Mouse (Mus musculus): ENCODE data around the gene Mthfd1.
A peak's percentile ranks its signal among the peaks of the same experiment; 100 is the strongest.
"Not testable (repeated sequence)": the region's sequence is repeated elsewhere in the genome, so short reads cannot be mapped to it uniquely, and the experiment has no call there.

The Mthfd1 gene

DNA sequence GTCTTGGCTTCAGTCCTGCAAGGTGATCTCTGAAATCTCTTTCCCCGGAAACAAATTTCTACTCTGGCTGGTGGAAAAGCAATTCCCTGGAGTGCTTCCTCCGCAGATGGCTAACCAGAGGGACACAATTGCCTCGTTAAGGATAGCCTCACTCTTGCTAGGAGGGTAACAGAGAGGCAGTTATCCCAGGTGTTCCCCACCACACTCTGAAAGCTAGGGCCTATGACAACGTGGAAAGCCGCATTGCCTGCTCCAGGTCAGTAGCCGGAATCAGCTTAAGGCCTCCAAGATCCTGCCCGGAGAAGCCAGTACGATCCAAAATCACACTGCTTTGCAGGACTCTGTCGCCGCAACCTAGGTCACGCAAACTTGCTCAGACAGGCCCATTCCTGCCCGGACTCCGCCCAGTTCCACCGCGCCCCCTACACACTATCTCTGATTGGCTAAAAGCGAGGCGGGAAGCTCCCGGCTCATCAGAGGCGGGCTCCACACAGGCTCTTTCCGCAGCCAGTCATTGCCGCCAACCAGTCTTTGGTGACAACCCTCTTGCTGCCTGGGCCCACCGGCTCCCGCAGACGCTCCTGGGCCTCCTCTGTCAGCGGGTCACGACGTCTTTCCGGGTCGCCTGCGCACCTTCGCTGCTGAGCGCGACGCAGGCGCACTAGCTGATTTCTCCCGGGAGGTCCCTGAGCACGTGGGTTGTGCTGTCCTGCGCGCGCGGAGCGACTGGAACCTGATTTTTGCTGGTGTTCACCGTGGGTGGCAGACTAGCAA is at the start of gene Mthfd1:
Gene Mthfd1, plus strand, starts transcription at position 574 of the 774 bp plus-strand sequence.
- DNase-seq (ENCODE audit: extremely low spot score): peak; percentile 92

DNA sequence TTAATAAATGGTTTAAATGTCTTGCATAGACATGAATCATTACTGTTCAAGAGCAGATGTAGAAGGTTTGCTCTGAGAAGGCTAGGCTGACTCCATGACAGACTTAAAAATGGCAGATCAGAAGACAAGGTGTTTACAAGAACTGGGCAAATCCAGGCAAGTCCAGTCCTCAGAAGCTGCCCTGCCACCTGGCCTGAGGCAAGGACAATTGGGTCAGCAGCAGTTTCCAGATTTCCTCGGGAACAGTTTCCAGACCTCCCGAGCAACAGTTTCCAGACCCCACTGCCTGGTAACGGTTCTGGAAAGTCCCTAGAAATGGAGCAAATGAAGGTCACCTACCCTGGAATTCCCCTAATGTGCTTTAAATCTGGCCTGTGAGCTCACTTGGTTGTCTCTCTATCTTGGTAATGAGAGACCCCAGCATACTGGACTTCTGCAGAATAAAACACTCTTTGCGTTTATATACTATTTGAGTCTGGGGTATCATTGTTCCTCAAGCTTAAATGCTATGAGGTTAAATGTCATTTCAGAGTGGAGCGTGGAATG is 45.6 kb upstream of the Mthfd1 start:
- no peak for DNase-seq (ENCODE audit: extremely low spot score)

DNA sequence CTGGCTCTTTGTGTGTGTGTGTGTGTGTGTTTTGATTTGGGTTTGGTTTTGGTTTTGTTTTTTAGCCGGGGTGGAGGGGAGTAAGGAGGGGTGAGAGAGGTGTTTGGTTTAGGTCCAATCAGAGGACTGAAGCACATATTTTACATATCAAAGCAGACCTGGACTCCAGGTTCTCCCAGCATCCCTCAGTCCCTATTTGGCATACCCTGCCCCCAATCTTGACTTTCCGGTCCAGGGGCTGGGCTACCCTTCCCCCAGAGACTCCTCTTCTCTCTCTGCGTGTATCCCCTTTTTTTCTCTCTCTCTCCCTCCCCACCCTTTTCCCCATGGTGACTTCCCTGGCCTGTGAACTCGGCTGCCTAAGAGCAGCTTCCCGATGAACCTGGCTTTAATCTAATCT is 40.0 kb upstream of the Mthfd1 start:
- no peak for DNase-seq (ENCODE audit: extremely low spot score)

DNA sequence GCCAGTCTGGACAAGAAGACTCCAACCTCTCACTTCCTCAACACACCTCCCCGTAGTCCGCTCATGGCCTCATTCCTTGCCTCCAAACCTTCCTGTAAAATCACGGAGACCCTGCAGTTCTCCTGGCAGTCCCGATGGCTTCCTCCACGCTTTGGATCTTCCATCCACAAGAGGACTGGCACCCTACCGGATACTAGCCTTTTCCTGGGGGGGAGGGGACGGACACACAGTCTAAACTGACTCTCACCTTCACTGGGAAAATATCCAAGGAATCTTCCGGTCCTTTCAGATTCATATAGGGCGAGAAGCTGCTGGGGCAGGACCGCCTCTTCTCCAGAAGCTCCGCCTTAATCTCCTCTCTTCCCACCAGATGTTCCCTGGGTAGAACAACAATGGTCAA is 38.4 kb upstream of the Mthfd1 start:
- DNase-seq (ENCODE audit: extremely low spot score): no peak

DNA sequence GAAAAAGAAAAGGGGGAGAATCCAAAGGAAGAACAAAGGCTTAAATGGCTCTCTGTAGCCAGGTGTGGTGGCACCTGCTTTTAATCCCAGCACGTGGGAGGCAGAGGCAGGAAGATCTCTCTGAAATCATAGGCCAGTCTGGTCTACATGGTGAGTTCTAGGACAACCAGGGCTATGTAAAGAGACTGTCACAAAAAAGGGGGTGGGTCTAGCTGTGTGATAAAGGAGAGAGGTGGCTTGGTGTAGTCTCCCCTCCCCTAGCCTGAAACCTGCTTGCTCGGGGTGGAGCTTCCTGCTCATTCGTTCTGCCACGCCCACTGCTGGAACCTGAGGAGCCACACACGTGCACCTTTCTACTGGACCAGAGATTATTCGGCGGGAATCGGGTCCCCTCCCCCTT is 33.0 kb upstream of the Mthfd1 start:
- not testable (repeated sequence) for DNase-seq (ENCODE audit: extremely low spot score)

DNA sequence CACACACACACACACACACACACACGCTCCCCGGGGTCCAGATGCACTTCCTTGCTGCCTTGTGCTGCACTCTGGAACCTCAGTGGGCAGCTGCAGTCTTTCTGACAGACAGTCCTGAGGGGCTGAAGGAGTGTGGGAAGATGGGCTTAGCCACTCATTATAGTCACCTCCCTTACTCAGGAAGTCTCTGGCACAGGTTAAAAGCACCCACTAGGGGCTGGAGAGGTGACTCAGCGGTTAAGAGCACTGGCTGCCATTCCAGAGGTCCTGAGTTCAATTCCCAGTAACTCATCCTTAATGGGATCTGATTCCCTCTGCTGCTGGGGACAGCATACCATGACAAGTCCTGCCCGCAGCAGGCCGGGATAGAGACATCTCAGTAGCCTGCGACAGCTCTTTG is 24.5 kb upstream of the Mthfd1 start:
- DNase-seq (ENCODE audit: extremely low spot score): no peak

DNA sequence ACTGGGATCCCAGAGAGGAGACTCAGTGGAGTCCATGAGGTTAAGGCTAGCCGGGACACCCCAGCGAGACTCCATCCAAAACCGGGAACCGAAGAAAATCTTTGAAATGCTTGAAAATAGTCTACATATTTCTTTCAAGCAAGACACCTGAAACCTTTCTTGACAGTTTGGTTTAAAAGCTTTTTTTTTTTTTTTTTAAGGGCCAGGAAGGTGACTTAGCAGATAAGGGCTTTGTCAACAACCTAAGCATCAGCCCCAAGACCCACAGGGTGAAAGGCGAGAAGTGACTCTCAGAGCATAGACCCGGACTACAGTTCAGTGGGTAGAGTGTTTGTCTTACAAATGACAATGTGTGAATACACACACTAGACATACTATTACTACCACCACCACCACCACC is 19.8 kb upstream of the Mthfd1 start:
- DNase-seq (ENCODE audit: extremely low spot score): no peak

DNA sequence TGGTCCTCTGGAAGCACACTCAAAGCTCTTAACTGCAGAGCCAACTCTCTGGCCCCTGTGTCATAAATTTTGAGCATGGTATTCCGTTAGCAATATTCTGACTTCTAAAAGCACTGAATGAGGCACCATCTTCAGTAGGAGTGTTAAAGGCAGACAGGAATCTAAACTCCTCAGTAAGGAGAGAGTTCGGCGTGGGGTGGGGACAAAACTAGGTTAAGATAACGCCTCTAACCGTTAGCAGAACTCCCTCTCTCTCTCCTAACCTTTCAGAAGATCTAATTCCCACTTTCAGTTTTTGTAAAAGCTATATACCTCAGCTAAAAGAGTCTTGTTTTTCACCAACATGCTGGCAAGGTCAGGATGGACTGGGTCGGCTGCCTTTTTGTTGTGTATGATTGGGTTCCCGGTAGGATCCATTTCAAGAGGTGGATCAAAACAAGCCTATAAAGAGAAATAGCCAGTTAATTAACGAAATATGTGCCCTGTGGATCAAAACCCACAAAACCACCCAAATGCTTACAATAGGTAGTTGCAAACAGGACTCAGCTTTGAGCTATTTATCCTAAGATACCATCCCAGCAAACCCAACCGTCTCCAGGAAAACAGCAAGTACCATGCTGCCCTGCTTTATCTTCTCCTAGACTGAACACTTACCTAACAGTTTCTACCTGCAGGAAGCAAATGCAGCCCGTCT is 15.8 kb upstream of the Mthfd1 start:
- no peak for DNase-seq (ENCODE audit: extremely low spot score)

DNA sequence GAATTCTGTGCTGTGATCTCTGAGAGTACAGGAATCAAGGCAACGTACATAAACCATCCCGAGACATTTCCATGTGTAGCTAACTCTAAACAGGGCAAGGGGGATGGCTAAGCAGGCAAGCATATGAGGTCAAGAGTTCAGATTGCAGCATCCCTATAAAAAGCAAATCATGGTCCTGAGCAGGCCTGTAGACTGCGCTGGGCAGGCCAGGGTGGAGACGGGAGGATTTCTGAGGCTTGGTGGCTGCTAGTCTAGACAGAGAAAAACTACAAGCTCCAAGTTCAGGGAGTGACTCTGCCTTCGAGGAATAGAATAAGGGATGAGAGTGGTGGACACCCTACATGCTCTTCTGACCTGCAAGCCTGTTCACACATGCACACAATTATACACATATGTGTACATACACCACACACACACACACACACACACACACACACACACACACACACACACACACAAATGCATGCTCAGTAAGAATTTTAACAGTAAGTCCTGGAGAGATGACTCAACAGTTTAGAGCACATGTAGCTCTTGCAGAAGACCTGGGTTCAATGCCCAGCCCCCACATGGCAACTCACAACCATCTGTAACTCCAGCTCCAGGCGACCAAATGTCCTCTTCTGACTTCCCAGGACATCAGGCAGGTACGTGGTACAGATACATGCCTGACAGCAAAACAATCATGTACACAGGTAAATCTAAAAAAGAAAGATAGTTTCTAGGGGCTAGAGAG is 15.1 kb upstream of the Mthfd1 start:
- DNase-seq (ENCODE audit: extremely low spot score): no peak

DNA sequence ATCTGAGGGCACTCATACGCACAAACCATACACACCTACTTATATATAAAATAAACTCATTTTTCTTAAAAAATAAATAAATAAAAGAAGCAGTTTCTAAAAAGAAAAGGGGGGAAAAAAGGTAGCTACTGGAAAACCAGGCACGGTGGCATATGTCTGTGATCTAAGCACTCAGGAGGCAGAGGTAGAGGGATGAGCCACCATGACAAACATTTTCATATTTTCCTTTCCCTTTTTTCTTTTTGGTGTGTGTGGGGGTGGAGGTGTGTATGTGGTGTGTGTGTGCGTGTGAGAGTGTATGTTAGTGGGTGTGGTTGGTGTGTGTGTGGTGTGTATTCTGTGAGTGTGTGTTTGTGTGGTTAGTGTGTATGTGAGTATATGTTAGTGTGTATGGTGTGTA is 14.4 kb upstream of the Mthfd1 start:
- no peak for DNase-seq (ENCODE audit: extremely low spot score)

DNA sequence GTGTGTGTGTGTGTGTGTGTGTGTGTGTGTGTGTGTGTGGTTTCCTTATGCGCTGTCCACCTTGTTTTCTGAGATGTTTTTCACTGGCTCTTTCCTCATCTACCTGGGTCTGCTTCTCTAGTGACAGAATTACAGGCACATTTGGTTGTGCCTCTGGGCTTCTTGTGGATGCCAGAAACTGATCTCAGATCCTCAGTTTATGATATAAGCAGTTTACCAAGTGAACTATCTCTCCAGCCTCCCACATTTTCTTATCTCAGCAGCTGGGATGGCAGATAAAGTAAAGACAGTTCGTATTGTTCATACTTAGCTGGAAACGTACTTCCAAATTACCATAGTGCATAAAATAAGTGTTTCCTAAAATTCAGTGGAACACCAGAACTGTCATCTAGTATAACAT is 14.0 kb upstream of the Mthfd1 start:
- no peak for DNase-seq (ENCODE audit: extremely low spot score)

DNA sequence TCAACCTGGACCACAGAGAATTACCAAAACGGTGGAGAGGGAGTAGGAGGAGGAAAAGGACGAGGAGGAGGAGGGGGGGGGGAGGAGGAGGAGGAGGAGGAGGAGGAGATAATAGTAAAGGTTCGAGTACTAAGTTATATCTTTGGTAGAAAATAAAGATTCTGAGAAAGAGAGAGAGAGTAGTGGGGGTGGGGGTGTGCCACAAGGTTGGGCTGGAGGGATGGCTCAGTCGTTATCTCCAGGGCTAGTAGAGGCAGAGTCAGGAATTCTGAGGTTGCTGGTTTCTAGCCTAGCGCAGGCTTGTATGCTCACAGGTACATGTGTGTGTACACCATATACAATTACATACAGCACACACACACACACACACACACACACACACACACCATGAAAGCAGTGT is 13.3 kb upstream of the Mthfd1 start:
- DNase-seq (ENCODE audit: extremely low spot score): no peak

DNA sequence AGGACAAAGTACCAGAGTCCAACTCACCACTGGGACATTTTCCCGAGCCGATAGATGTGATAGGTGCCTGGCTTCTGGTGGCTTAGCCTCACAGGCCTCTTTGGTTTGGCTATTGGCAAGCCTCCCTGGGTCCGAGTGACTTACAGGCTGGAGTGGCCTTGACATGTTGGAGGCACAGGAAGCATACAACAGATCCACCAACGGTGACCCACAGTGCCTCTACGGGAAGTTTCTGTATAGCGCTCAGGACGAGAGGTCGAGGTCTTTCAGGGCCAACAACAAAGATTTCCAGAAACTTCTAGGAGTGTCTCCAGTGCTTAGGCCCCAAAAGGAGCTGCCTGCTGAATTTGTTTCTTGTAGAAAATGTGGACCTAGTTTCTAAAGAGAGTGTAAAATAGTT is 10.1 kb upstream of the Mthfd1 start:
- DNase-seq (ENCODE audit: extremely low spot score): no peak

DNA sequence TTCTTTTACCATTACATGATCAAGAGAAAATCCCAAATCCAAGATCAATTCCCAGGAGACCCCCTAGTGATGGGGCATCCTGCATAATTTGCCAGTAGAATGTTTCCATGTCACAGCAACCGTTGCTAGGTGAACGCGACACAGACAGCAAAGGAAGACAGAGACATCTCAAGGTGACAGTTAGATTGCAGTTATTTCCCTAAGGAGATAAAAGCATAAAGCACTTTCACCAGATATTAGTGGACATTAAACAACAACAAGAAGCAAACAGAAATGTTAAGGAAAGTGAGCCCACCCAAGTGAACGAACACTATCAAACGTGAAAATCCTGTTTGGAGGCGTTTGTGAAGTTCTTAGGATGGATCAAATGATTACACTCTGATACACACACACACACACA is 8.5 kb upstream of the Mthfd1 start, which contains the start of gene Tex21:
Gene Tex21, minus strand, starts transcription at position 101 of the 400 bp plus-strand sequence.
- DNase-seq (ENCODE audit: extremely low spot score): no peak

DNA sequence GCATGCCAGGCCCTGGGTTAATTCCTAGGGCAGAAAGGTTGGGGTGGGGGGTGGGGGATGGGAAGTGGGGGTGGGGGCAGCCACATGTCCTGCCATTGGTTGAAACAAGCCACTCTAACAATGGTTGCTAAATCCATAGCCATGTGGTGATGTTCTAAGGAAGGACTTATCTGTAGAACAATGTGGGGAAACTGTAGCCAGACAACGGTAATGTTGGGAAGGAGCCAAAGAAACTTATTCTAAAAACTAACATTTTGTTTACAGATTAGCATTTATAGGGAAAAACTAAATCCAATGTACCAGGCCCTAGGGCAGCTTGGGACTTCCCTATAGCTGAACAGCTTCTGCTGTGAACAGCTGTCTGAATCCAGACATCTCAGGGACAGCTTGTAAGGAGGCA is 2.0 kb upstream of the Mthfd1 start:
- no peak for DNase-seq (ENCODE audit: extremely low spot score)

DNA sequence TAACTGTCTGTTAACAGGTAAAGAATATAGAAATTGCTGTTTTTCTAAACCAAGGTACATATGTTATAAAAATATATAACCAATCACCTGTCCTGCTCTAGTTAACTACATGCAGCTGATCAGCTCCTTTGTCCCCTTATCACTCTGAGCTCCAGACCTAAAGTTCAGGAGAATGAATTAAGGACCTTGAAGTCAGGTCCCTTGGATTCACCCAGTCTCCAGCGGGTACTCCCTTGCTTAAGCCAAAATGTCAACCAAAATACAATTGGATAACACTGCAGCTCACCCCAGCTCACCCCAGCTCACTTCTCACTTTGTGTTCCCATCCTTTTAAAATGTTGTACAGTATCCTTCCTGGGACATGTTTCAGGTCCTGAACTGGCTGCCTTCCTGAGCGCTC is 1.5 kb upstream of the Mthfd1 start:
- no peak for DNase-seq (ENCODE audit: extremely low spot score)

DNA sequence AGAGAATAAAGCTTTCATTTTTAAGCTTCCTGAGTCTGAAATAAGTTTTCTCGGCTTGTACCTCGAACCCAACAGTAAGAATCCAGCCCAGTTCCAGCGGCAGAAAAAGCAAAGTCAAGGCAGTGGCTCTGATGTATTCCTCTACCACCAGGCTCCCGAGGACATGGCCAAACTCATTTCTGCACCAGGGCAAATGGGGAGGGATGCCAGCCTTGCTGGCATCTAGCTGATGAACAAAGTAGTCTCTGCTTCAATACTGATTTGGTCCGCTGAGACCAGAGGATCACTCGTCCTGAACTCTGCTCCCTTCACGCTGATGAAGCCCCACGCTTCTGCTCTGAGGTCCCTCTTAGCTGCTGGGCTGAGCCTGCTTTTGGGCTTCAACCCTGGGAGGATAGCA is 1.1 kb upstream of the Mthfd1 start:
- DNase-seq (ENCODE audit: extremely low spot score): no peak

DNA sequence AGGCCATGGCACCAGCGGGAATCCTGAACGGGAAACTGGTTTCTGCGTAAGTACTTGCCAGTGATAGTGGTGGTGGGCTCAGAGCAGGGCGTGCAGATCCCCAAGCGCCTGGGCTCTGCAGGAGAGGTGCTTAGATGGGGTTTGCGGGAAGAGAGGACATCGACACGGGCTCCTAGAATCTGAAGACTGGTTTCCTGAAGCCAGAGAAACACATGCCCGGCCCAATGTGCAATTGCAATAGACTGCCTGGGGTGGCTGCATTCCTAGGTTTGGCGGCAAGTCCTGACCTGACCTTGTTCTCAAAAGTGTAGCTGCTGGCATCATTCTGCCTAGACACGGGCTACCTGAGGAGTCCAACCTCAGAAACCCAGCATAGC is 389 bp downstream of the Mthfd1 start:
- DNase-seq (ENCODE audit: extremely low spot score): no peak

DNA sequence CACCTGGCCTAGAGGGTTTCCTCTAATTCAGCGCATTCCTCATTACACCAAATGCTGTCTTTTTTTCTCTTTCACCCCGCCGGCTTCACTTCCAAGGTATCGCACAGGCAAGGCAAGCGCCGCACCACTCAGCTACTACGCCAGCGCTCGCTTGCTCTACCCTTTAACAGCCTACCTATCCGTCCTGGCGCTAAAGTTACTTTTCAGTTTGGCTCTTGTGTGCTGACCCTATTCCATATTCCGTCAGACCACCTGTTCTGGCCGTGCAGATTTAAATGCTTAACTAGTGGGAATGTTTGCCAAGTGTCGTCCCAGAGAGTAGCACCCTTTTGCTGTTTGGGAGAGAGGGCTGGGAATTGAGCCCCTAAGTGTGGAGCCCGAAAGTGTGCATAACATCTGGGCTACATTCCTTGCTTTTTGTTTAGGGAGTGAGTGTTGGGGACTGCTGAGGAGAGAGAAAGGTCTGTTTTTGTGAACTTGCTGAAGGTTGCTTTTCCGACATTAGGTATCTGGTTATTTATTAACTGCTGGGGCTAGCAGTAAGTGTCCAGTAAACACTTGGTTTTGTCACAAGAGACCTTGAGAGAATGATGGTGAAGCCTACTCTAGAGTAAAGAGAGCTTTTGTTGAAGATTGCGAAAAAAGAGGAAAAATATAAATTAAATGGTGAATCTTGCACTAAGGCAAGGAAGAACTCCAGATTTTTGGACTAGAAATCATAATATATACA is 1.2 kb downstream of the Mthfd1 start:
- peak; percentile 37 for DNase-seq (ENCODE audit: extremely low spot score)

DNA sequence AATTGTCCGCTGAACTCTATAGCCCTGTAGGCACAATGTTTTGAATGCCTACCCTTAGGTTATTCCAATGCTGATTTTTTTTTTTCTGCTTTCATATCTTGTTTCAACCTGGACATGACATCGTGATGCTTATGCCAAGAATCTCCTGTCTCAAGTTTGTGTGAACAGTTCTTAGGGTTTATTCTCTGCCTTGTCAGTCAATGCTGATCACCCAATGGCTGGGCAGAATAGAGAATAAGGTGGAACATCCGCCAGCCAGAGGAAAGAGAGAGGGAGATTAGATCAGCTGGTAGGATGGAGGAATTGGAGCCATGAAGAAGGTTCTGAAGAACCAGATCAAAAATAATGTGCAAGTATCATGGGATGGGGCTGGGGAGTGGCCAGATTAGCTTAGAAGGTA is 5.6 kb downstream of the Mthfd1 start:
- DNase-seq (ENCODE audit: extremely low spot score): no peak

DNA sequence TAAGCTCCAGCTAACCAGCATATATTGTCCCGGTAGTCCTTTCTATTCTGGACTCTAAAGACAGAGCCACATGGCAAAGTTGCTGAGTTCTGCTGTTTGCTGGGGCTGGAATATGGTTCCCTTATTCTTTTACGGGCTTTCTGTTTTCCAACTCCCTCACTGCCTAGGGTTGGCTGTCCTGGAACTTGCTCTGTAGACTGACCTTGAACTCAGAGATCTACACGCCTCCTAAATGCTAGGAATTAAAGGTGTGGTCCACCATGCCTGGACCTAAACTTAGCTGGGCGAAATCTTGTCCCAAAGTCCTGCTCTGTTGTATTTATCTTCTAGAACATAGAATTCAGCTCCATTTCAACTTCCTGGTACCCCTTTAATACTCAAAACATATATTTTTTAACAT is 6.5 kb downstream of the Mthfd1 start:
- DNase-seq (ENCODE audit: extremely low spot score): no peak

DNA sequence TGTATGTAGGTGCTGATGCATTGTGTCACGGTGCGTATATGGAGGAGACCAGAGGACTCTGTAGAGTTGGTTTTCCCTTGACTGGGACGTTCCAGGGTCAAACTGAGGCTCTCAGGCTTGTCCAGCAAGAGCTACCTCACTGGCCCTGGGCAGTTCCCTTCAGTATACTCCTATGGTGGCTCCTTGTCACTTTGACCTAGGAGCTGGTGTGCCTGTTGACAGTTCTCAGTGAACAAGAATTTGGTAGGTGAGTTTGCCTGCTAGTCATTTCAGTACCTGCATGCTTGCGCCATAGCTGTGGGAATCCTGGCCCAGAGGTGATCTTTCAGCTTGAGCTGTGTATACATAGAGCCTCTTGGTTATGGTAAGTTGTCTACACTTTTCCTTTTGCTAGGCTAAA is 7.8 kb downstream of the Mthfd1 start:
- DNase-seq (ENCODE audit: extremely low spot score): no peak
